Mouse (Mus musculus): ENCODE results near the gene Pik3ap1.

The Pik3ap1 gene

GRCm38 (mm10) chr19:41233698-41234097, 151.2 kb downstream of the Pik3ap1 start:
- no peak for TF ChIP-seq GATA4 (IDR thresholded peaks at IDR 0.05; ENCODE audit: insufficient replicate concordance, low read length)
